Mouse (Mus musculus): ENCODE measurements around the gene Myh3. TPM values are rescaled to one million over a fixed set of nuclear protein-coding genes. Genes with fewer than 3 reads are reported as not detected.

Gene Myh3
- polyA plus RNA-seq, 1 experiment, result 0.01 TPM

DNA sequence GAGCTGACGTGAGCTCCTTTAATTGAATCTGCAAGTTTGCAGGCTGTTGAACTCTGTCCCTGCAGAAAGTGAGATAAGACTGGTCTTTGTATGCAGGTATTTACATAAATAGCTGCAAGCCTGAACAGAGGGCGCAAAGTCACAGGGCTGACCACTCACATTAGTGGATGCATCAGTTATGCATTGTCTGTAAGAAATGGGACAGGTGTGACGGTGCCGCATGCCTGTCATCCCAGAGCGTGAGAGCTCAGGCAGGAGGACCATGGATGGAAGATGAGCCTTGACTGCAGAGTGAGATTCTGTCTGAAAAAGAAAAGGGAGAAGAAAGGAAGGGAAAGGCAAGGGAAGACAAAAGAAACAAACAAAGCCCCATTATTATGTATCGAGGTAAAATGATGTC, 56.6 kb downstream of the Myh3 start:
- no peak for DNase-seq (ENCODE audit: low read depth, low spot score)
- WGBS, result 75% methylated on average over 6 of the region's 6 CpGs

DNA sequence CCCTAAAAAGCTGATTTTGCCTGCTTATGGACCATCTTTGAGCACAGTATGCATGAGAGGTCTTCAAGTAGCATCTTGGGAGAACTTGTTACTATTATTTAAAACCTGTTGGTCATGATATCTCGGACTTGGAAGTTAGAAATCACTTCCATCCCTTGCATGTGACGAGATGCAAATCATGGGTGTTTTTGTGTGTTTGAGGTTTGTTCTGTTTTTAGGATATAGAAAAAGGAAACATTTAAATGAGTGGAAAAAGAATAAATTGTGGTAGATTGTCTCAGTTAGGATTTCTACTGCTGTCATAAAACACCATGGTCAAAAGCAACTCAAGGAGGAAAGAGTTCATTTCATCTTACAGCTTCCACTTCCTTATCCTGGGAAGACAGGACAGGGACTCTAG, 57.4 kb downstream of the Myh3 start:
- DNase-seq (ENCODE audit: low read depth, low spot score), result no peak
- 84% methylated on average over 2 of the region's 2 CpGs for WGBS

DNA sequence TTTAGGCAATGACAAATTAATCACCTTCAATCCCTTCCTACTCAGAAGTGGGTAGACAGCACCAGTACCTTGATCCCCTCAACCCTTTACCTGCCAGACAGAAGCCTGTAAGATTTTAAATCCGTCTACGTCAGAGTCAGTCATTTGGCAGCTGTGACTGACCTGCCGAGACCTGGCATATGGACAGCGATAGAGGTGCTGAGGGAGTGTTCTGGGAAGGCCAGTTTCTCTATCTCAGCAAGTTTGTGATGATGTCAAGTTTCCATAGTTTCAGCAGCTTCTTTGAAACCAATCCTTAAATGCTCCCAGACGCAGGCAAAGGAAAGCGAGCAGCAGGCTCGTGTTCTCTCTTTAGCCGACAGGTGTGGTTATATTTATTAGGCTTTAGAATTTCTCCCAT, 61.5 kb downstream of the Myh3 start:
- DNase-seq (ENCODE audit: low read depth, low spot score), result no peak
- WGBS, result 63% methylated on average over 8 of the region's 8 CpGs

GRCm38 (mm10) chr11:67140175-67140574, 62.1 kb downstream of the Myh3 start:
- DNase-seq (ENCODE audit: low read depth, low spot score), result no peak
- WGBS, result 70% methylated on average over 5 of the region's 5 CpGs

DNA sequence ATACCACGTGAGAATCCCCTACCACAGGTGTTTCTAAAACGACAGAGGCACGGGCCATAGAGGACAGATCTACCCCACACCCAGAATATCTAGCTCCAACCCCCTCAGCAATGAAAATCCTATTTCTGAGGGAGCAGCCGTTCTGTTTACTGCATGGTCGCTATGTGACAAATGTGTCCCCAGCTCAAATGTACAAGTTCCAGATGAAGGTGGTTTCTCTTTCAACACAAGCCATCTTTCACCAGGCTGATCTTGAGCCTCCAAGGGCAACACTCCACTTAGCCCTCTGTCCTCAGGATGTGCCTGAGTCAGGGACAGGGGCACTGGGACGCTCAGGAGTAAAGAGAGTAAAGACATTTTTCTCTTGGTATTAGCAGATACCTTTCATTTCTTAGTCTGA, 62.9 kb downstream of the Myh3 start:
- DNase-seq (ENCODE audit: low read depth, low spot score), result no peak
- 56% methylated on average over 6 of the region's 6 CpGs for WGBS

- no peak for DNase-seq (ENCODE audit: low read depth, low spot score)
- 48% methylated on average over 4 of the region's 4 CpGs for WGBS
These were observed 63.9 kb downstream of the Myh3 start for GRCm38 (mm10) chr11:67142047-67142446.

DNA sequence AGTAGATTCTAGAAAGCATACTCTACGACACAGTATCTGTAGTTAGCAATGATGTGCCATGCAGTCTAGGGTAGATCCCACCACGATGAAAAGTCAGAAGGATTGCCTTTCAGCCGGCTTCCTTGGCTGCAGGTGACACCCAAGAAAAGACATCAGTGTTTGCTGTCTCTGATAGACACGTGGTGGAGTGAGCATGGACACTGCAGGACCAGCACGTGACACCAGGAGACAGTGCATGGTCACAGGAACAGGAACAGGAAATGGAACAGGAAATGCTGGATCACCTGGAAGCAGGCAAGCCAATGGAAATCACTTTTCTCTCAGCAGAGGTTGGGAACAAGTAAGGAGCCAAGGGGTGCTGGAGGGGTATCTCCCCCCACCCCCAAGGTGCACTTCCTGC, 65.0 kb downstream of the Myh3 start:
- no peak for DNase-seq (ENCODE audit: low read depth, low spot score)
- WGBS, result 75% methylated on average over 5 of the region's 5 CpGs

- 86% methylated on average over 4 of the region's 4 CpGs for WGBS
- DNase-seq (ENCODE audit: low read depth, low spot score), result no peak
These were observed 65.9 kb downstream of the Myh3 start for GRCm38 (mm10) chr11:67143863-67144498.

DNA sequence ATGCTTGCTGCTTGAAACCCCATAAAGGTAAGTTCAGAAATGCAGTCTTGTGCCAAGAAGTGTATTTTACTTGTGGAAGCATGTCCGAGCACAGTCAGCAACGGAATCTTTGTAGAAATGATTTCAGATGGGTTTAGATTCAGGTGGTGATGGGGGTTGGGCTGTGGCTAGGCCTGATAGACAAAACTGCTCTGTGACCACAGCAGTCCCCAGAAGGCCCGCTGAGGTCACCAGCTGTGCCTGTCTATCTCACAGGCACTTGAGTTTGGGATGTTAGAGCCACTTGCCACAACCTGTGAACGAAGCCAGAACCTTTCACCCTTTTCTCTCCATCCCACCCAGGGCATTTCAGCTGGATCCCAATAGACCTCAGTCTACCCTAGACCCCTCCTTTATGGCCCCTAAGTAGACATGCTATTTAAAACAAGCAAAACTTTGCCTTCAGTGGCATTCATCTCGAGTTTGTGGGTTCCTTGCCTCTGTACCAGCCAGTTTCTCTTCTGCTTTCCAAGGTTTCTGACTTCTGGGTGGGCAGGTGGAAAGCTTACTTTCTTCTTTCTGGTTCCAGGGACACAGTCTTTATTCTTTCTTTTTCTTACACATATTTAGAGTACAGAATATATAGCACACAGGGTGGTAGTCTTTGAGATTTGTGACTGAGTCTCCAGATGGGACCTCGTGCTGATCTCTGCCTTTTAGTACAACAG, 66.6 kb downstream of the Myh3 start:
- 63% methylated on average over 6 of the region's 6 CpGs for WGBS
- no peak for DNase-seq (ENCODE audit: low read depth, low spot score)

DNA sequence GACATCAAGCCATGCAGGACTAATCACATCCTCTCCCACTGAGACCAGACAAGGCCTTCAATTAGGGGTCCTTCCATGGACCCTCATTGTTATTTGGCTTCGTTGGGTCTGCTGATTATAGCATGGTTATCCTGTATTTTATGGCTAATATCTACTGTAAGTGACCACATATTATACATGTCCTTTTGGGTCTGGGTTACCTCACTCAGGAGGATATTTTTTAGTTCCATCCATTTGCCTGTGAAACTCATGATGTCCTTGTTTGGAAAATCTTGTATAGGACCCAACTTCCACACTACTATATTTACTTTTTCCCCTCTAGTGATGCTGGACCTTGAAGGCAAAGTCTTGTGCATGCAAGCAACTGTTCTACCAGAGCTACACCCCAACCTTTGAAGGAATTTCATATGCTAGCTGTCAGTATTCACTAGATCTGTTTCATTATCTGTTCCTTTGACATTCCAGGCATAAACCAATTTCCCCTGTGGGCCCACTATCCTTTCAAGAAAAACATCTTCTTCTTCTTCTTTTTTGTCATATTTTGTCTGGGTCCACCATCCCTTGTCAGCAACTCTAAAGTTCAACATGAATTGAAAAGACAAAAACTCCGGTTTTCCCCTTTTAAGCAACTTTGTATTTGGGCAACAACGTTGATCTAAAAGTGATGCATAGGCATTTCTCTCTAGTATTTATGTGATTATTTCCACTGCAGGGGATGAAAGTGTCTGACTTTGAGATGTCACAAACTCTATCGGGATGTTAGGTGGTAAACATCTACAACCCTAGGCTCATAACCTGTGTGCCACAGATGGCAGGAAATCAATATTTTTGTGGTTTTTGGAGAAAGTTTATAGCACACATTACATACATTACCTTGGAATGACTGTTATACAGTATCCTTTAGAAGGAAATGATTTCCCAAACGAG, 67.6 kb downstream of the Myh3 start:
- DNase-seq (ENCODE audit: low read depth, low spot score), result no peak
- WGBS, result 80% methylated on average over 5 of the region's 5 CpGs

DNA sequence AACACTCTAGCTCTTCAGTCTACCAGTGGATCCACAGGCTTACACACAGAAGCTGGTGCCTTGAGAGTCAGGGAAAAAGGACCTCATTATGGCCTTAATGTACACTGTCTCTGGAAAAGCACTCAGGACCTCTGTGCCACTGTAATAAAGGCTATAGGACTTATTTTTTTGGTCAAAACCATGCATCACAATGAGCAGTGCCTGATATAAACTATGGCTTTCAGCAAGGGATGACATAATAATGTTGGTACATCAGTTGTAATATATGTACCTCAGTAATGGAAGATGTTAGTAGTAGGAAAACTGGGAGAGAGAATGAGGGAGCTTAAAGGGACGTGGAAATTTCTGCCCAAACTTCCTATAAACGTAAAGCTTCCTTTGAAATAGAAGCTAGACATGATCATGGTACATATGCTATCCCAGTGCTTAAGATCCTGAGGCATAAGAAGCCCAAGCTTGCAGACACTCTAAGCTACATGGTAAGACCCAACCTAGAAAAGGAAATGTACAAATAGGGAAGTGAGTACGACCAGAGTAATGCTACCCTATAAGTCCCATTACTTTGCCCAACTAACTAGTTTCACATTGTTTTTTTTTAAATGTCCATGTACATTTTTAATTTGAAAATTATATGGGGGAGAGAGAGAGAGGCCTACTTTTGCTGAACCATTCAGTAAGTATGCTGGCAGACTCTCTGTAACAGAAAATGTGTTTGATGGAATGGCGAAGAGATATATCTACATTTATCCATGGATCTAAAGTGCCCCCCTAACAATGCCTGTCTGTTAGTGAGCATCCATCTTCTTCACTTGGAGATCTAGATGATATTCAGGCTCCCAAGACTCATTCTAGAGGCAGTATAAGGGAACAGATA, 68.5 kb downstream of the Myh3 start:
- WGBS, result 85% methylated on average over 4 of the region's 4 CpGs
- no peak for DNase-seq (ENCODE audit: low read depth, low spot score)

DNA sequence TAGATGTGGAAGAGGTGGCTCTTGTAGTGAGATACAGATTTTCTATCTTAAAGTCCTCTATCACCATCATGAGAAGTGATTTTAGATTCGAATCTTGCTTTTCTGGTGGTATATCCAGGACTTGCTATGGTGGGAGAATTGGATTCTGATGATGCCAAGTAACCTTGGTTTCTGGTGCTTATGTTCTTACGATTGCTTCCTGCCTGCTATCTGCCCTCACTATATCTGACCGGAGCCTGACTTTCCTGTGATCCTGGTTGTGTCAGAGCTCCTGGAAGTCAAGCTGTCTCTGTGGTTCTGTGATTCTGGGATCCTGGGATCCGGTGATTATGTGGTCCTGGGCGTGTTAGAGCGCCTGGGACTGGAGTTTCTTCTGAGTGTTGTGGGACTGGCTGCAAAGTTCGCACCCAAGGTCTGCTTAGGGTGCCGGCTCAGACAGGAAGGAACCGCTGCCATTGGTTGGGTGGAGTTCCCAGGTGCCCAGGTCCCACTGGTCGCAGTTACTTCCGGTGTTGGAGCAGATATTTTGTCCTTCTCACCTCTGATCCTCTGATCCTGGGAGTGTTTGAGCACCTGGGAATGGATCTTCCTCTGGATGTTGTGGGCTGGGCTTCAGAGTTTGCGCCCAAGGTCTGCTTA, 69.3 kb downstream of the Myh3 start:
- DNase-seq (ENCODE audit: low read depth, low spot score), result no peak
- WGBS, result 87% methylated on average over 12 of the region's 12 CpGs

DNA sequence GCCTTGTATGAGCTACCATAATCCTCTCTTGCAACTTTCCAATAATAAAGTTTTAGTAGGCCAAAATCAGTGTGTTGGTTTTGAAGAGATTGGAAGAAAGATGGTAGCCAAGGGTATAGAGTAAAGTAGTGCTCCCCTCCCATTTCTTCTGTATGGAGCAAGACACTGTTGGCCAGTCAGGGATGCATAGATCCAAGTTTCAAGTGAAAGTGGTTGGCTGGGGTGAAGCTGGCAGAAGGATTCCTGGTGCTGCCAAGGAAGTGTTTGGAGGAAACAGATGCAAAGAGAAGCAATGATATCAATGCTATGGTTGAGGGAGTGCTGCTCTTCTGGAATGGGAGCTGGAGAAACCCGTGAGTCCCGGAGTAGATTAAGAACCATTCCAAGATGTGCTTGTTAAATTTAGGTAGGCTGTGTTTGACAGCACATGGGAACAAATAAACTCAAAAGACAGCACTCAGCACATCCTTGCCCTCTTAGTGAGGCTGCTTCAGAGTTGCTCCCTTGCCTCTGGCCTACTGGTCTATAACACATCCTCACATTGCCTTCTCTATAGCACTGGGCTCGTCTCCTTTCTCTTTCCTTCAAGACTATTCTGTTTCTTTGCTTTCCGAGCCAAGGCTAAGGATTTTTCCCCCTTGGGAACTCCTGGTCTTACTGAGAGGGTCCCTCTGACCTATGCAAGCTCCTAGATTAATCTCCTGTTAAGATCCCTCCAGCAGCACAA, 70.3 kb downstream of the Myh3 start:
- 81% methylated on average over 4 of the region's 4 CpGs for WGBS
- DNase-seq (ENCODE audit: low read depth, low spot score), result no peak

DNA sequence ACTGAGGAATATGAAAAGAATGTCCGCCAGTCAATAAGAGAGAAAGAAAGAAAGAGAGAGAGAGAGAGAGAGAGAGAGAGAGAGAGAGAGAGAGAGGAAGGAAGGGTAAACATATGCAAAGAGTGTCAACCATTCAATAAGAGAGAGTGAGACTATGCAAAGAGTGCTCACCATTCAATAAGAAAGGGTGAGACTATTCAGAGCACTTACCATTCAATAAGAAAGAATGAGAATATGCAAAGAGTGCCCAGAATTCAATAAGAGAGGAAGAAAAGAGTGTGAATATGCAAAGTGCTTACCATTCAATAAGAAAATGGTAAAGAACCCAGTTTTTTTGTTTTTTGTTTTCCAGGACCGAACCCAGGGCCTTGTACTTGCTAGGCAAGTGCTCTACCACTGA, 72.1 kb downstream of the Myh3 start:
- DNase-seq (ENCODE audit: low read depth, low spot score), result no peak
- 88% methylated on average over 2 of the region's 2 CpGs for WGBS

DNA sequence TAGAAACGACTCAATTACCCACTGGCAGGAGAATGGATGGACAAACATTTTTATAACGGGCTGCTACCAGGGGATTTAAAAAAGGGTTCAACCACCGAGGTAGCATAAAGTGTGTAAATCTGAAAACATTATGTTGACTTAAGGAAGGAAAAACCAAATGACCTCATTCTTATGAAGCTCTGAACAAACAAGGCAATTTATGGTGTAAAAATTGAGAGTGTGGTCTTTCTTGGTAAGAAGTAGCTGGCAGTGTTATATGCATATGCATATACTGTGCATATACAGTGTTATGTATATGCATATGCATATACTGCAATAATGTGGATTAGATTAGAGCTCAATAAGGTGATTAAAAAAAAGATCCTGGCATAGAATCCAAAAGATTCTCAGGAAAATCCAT, 73.1 kb downstream of the Myh3 start:
- 33% methylated on average over 3 of the region's 3 CpGs for WGBS
- no peak for DNase-seq (ENCODE audit: low read depth, low spot score)

Measured in large intestine, adult 2 months (tissue).